Mouse (Mus musculus): ENCODE measurements around the gene Cyb5rl.

The Cyb5rl gene

DNA sequence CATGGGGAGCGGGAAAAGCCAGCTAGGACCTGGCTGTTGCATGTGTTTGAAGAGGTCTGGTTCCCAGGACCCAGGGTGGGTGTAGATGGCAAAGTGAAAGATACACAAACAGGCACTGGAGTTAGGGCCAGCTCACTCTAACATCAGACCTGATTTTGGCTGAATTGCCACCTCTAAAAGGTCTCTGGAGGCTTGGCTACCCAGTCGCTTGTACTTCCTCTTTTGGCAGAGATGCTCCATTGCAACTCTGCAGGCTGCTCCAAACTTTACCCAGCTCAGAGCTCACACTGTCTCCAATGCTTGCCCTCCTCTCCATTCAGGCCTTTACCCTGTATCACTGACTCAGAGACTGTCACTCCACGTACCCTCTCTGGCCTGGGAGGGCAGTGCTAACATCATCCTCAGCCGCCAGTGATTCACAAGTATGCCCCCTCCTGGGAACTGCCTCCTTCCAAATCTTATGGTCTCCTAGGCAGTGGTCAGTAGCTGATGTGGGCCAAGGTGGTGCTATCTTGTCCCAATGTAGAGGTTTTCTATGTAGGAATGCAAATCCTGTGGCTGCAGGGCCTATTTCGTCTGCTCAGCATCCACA, 13.7 kb upstream of the Cyb5rl start:
- POLR2A ChIA-PET: interaction anchor here in 3 of 4 experiments (0.6 to 1.9 kb wide), 9 partner anchors 9 to 119 kb away, joined by 3 to 4 read pairs (median 3); partner anchors contain the start of genes Cyb5rl (in 2 of the 3) and Mrpl37 (in 1 of the 3)
- CTCF ChIA-PET: no interaction called here

GRCm38 (mm10) chr4:107056088-107056487, 10.7 kb upstream of the Cyb5rl start:
- ChIA-PET POLR2A (interaction anchor here in 2 of 4 experiments (0.8 to 1.1 kb wide), 3 partner anchors 16 to 46 kb away, joined by 3 read pairs; no protein-coding TSS in a partner anchor), CTCF (no interaction called here)

GRCm38 (mm10) chr4:107058346-107058745, 8.4 kb upstream of the Cyb5rl start:
- CTCF ChIA-PET: interaction anchor here in 1 of 4 experiments (0.5 kb wide), 1 partner anchor 464 kb away, joined by 6 read pairs; no protein-coding TSS in a partner anchor
- POLR2A ChIA-PET: interaction anchor here in 1 of 4 experiments (2.2 kb wide), 1 partner anchor 9 kb away, joined by 7 read pairs; the partner anchor contains the start of genes Cyb5rl and Mrpl37

- CTCF ChIA-PET: interaction anchor here in 1 of 4 experiments (0.5 kb wide), 1 partner anchor 464 kb away, joined by 6 read pairs; no protein-coding TSS in a partner anchor
These were observed 8.0 kb upstream of the Cyb5rl start for GRCm38 (mm10) chr4:107058781-107059180.

DNA sequence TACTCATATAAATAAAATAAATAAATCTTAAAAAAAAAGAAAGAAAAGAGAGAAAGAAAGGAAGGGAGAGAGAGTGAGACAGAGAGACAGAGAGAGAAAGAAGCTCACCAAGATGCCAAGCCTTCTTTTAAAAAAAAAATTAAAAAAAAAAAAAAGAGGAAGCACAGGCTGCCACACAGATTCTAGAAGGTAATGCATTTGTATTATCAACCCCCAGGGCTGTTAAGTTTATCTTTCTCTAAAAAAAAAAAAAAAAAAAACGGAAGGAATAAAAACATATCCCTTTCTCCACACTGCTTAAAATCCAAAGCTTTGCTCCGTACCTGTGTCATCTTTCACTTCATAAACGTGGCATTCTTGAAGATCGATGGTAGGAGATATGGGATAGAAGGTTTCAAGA, 5.2 kb upstream of the Cyb5rl start:
- CTCF ChIA-PET: interaction anchor here in 2 of 4 experiments (0.6 to 0.7 kb wide), 3 partner anchors 21 to 332 kb away, joined by 4 to 6 read pairs (median 5); no protein-coding TSS in a partner anchor

More at GRCm38 (mm10) chr4:107058781-107059180, 8.0 kb upstream of the Cyb5rl start:
- POLR2A ChIA-PET: interaction anchor here in 2 of 4 experiments (0.8 to 2.2 kb wide), 2 partner anchors 8 to 10 kb away, joined by 3 to 7 read pairs; partner anchors contain the start of genes Cyb5rl (in 1 of the 2) and Mrpl37 (in 1 of the 2)

DNA sequence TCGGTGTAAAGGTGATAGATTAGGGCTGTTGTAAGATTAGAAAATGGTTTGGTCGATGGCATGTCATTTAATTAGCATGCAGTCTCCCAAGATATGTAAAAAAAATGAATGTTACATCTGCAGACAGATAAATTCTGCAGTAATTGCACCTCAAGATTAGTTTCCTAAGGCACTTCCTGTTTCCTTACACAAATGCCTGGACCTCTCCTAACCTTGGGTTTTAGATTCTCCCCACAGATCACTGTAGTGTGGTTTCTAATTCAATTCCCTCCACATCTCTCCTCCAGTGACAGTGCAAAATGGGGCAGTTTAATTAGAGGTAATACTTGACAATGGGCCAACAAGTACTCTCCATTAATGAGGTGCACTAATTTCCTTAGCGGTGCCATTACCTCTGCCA, 3.6 kb upstream of the Cyb5rl start:
- POLR2A ChIA-PET: interaction anchor here in 1 of 4 experiments (0.6 kb wide), 1 partner anchor 47 kb away, joined by 3 read pairs; no protein-coding TSS in a partner anchor
- CTCF ChIA-PET: no interaction called here

More for the DNA sequence above, 5.2 kb upstream of the Cyb5rl start:
- POLR2A ChIA-PET: interaction anchor here in 2 of 4 experiments (0.7 to 0.9 kb wide), 3 partner anchors 8 to 105 kb away, joined by 3 to 4 read pairs (median 3); no protein-coding TSS in a partner anchor

GRCm38 (mm10) chr4:107064394-107065098, 2.2 kb upstream of the Cyb5rl start:
- CTCF ChIA-PET: interaction anchor here in 1 of 4 experiments (0.5 kb wide), 1 partner anchor 774 kb away, joined by 3 read pairs; no protein-coding TSS in a partner anchor
- POLR2A ChIA-PET: no interaction called here

- ChIA-PET POLR2A (interaction anchor here in 3 of 4 experiments (0.6 to 1.3 kb wide), 16 partner anchors 9 to 452 kb away, joined by 3 to 11 read pairs (median 4); partner anchors contain the start of genes Tmem59 (in 2 of the 3) and Tceanc2 (in 1 of the 3)), CTCF (no interaction called here)
These were observed 508 bp downstream of the Cyb5rl start for GRCm38 (mm10) chr4:107067151-107067840.

DNA sequence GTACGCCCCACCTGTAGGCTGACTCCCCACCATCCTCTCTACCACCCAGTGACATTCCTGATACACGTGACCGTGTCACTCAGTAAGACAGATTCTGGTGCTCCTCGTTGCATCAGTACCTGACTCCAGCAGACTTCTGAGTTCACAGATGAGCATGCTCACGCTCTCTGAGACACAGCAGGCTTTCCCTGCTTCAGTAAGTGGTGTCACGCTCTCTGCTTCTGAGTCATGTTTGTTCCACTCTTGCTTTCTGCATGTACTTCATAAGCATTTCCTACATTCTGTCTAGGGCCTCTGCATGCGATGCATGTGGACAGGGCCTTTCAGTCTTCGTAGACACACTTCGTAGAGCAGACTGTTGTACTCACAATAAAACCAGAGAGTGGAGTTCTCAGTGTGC, 5.6 kb downstream of the Cyb5rl start:
- CTCF ChIA-PET: no interaction called here
- POLR2A ChIA-PET: no interaction called here

GRCm38 (mm10) chr4:107075456-107075855, 8.7 kb downstream of the Cyb5rl start:
- POLR2A ChIA-PET: interaction anchor here in 2 of 4 experiments (0.8 to 3.2 kb wide), 4 partner anchors 8 to 13 kb away, joined by 3 to 11 read pairs (median 4); partner anchors contain the start of genes Cyb5rl (in 2 of the 2) and Mrpl37 (in 2 of the 2)
- CTCF ChIA-PET: interaction anchor here in 1 of 4 experiments (1.2 kb wide), 1 partner anchor 276 kb away, joined by 3 read pairs; no protein-coding TSS in a partner anchor

DNA sequence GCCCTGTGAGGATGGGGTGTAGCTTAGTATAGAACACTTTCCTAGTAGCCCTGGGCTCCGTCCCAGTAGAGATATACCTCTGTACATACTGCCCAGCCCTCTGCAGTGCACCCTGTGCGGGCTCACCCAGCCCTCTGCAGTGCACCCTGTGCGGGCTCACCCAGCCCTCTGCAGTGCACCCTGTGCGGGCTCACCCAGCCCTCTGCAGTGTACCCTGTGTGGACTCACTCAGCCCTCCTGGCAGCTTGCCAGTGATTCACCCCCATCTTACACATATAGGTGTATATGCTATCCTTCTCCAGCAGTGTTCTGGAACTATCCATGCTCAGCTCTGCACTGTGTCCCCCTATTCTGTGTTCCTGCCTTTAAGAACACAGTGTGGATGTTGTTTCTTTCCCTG, 12.1 kb downstream of the Cyb5rl start:
- ChIA-PET CTCF (no interaction called here), POLR2A (interaction anchor here in 1 of 4 experiments (1.0 kb wide), 1 partner anchor 127 kb away, joined by 3 read pairs; no protein-coding TSS in a partner anchor)

GRCm38 (mm10) chr4:107079716-107080115, 12.9 kb downstream of the Cyb5rl start:
- POLR2A ChIA-PET: no interaction called here

DNA sequence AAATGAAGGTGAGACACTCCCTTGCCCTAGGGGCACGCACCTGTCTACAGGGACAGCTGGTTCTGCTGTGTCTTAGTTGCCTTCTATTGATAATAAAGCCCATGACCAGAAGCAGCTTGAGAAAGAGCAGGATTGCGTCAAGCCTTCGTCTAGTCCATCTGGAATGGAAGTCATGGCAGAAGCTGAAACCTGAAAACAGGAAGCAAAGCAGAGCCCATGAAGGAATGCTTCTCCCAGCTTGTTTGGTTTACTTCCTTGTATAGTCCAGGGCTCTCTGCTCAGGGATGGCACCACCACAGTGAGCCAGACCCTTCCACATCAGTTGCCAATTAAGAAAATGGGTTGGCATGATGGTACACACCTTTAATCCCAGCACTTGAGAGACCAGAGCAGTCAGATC, 15.4 kb downstream of the Cyb5rl start:
- POLR2A ChIA-PET: interaction anchor here in 1 of 4 experiments (1.1 to 1.4 kb wide), 3 partner anchors 10 to 330 kb away, joined by 3 read pairs; no protein-coding TSS in a partner anchor
- CTCF ChIA-PET: interaction anchor here in 2 of 4 experiments (0.5 to 0.9 kb wide), 2 partner anchors 20 to 292 kb away, joined by 3 to 6 read pairs; no protein-coding TSS in a partner anchor

More at GRCm38 (mm10) chr4:107079716-107080115, 12.9 kb downstream of the Cyb5rl start:
- CTCF ChIA-PET: interaction anchor here in 1 of 4 experiments (0.6 kb wide), 1 partner anchor 84 kb away, joined by 3 read pairs; no protein-coding TSS in a partner anchor

GRCm38 (mm10) chr4:107083126-107083525, 16.3 kb downstream of the Cyb5rl start:
- POLR2A ChIA-PET: interaction anchor here in 1 of 4 experiments (0.9 kb wide), 1 partner anchor 26 kb away, joined by 3 read pairs; no protein-coding TSS in a partner anchor
- CTCF ChIA-PET: interaction anchor here in 2 of 4 experiments (0.5 to 0.6 kb wide), 2 partner anchors 56 to 93 kb away, joined by 3 read pairs; no protein-coding TSS in a partner anchor

DNA sequence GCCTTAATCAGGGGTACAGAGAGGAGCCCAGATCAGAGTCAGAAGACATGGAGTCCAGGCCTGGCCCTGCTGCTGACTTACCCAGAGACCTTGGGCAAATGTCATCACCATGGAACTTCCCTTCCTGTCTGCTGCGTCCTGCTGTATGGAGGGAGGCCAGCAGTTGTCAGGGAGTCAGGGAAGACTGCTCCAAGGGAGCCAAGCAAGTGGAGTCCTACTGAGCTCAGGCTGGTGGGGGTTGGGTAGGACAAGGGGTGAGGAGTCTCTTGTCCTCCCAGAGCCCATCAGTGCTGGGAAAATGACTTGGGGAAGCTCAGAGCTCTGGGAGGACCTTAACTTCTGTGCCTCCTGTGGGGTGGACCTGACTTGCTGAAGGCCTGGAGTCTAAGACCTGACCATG, 17.6 kb downstream of the Cyb5rl start:
- CTCF ChIA-PET: interaction anchor here in 3 of 4 experiments (0.5 to 1.8 kb wide), 6 partner anchors 9 to 225 kb away, joined by 3 to 10 read pairs (median 4); no protein-coding TSS in a partner anchor
- POLR2A ChIA-PET: interaction anchor here in 2 of 4 experiments (0.8 to 2.9 kb wide), 8 partner anchors 9 to 237 kb away, joined by 3 to 11 read pairs (median 4); partner anchors contain the start of genes Cyb5rl (in 1 of the 2) and Mrpl37 (in 1 of the 2)

GRCm38 (mm10) chr4:107084858-107085257, 18.1 kb downstream of the Cyb5rl start:
- CTCF ChIA-PET: interaction anchor here in 3 of 4 experiments (0.5 to 1.8 kb wide), 7 partner anchors 9 to 275 kb away, joined by 3 to 10 read pairs (median 3); no protein-coding TSS in a partner anchor
- POLR2A ChIA-PET: interaction anchor here in 3 of 4 experiments (0.5 to 2.9 kb wide), 15 partner anchors 9 to 1375 kb away, joined by 3 to 11 read pairs (median 3); partner anchors contain the start of genes Cyb5rl (in 1 of the 3) and Mrpl37 (in 1 of the 3)

GRCm38 (mm10) chr4:107091696-107092095, 24.9 kb downstream of the Cyb5rl start:
- ChIA-PET CTCF (interaction anchor here in 2 of 4 experiments (0.6 to 1.0 kb wide), 2 partner anchors 30 to 1027 kb away, joined by 3 to 19 read pairs; no protein-coding TSS in a partner anchor), POLR2A (interaction anchor here in 3 of 4 experiments (0.5 to 1.3 kb wide), 10 partner anchors 9 to 430 kb away, joined by 3 to 5 read pairs (median 3); no protein-coding TSS in a partner anchor)
